ENCODE assay signal across 7 mouse cellular contexts in genomic region chr17:32389101-32389659, GRCm38 (mm10). TPM values are rescaled to one million over a fixed set of nuclear protein-coding genes. Genes with fewer than 3 reads are reported as not detected.
A peak's percentile ranks its signal among the peaks of the same experiment; 100 is the strongest.
DNase-seq lines count a peak whose midpoint lies in the region; ATAC-seq lines count a peak whose summit lies in the region.

Wiz (minus strand) TSS chr17:32389439.

- under 1% methylated on average over 43 of the region's 44 CpGs for WGBS in embryonic facial prominence, embryonic 10.5 days
- 0% methylated on average over 30 of the region's 44 CpGs for WGBS in limb, embryonic 10.5 days
- WGBS in midbrain, embryonic 13.5 days = 0% methylated on average over 18 of the region's 44 CpGs

- H3K27me3 ChIP-seq in embryonic facial prominence, embryonic 10.5 days (replicated peaks; ENCODE audit: low read depth, poor library complexity, severe bottlenecking) = peaks cover 47% of the 10 kb centered on the region
- peaks cover 42% of the 10 kb centered on the region for H3K27me3 ChIP-seq in limb, embryonic 10.5 days (ENCODE audit: low read depth, poor library complexity, severe bottlenecking)
- H3K27me3 ChIP-seq in midbrain, embryonic 13.5 days = peaks cover 36% of the 10 kb centered on the region

- peak within 1 kb of the TSS; percentile 91 for H3K27ac ChIP-seq in embryonic facial prominence, embryonic 10.5 days (replicated peaks)
- H3K27ac ChIP-seq in limb, embryonic 10.5 days = peak within 1 kb of the TSS; percentile 93
- H3K27ac ChIP-seq in midbrain, embryonic 13.5 days = peak within 1 kb of the TSS; percentile 82

- H3K4me1 ChIP-seq in embryonic facial prominence, embryonic 10.5 days = peaks cover 33% of the 10 kb centered on the region
- peaks cover 27% of the 10 kb centered on the region for H3K4me1 ChIP-seq in limb, embryonic 10.5 days
- peaks cover 21% of the 10 kb centered on the region for H3K4me1 ChIP-seq in midbrain, embryonic 13.5 days (replicated peaks)

- peak within 1 kb of the TSS; percentile 86 for H3K4me3 ChIP-seq in embryonic facial prominence, embryonic 10.5 days
- peak within 1 kb of the TSS; percentile 81 for H3K4me3 ChIP-seq in limb, embryonic 10.5 days
- peak within 1 kb of the TSS; percentile 84 for H3K4me3 ChIP-seq in midbrain, embryonic 13.5 days (replicated peaks)

- H3K4me2 ChIP-seq in midbrain, embryonic 13.5 days (replicated peaks) = peak within 1 kb of the TSS; percentile 92

- ATAC-seq in granulocyte monocyte progenitor cell, adult 5-6 weeks (replicated peaks; ENCODE audit: poor library complexity, severe bottlenecking) = peak; percentile 79
- ATAC-seq in midbrain, embryonic 13.5 days = peak; percentile 90

- H3K36me3 ChIP-seq in embryonic facial prominence, embryonic 10.5 days (replicated peaks) = peaks cover 12% of the 10 kb centered on the region
- H3K36me3 ChIP-seq in limb, embryonic 10.5 days = peaks cover 10% of the 10 kb centered on the region; the same call in 1 of the 2 replicates
- H3K36me3 ChIP-seq in midbrain, embryonic 13.5 days = peaks cover 29% of the 10 kb centered on the region

- H3K9ac ChIP-seq in midbrain, embryonic 13.5 days (replicated peaks) = peak within 1 kb of the TSS; percentile 91

- peak; percentile 97 for DNase-seq in adrenal gland, postnatal 10 days
- peak; percentile 96 for DNase-seq in embryonic facial prominence, embryonic 10.5 days (ENCODE audit: low spot score)
- DNase-seq in kidney, adult 11 months = peak; percentile 95
- peak; percentile 93 for DNase-seq in limb, embryonic 10.5 days (ENCODE audit: low spot score)
- peak; percentile 77 for DNase-seq in spleen, adult 12 weeks (ENCODE audit: low spot score)

- no peaks in the 10 kb centered on the region for H3K9me3 ChIP-seq in embryonic facial prominence, embryonic 10.5 days
- no peaks in the 10 kb centered on the region for H3K9me3 ChIP-seq in limb, embryonic 10.5 days (replicated peaks)
- H3K9me3 ChIP-seq in midbrain, embryonic 13.5 days = no peaks in the 10 kb centered on the region

RNA-seq across cellular contexts. Expression of gene Wiz, which starts in this region (rescaled TPM):
- 10 to 100 TPM; 38.3 to 44.9 TPM for total RNA-seq in adrenal gland, postnatal 10 days (2021)
- 35.1 and 35.2 TPM in 2 replicates for polyA plus RNA-seq in embryonic facial prominence, embryonic 10.5 days (2016; fragmentation: Nextera tagmentation; extraction: Ambion mirVana)
- 33.7 and 36.7 TPM in 2 replicates for total RNA-seq in granulocyte monocyte progenitor cell, adult 5-6 weeks (2014; fragmentation: Nextera tagmentation)
- 4.7 and 5.5 TPM in 2 replicates for total RNA-seq in granulocyte monocyte progenitor cell, adult 5-6 weeks (2017)
- 36.7 and 37.2 TPM in 2 replicates for polyA plus RNA-seq in limb, embryonic 10.5 days (2016; fragmentation: Nextera tagmentation; extraction: Ambion mirVana)
- 33.7 and 36.4 TPM in 2 replicates for polyA plus RNA-seq in midbrain, embryonic 13.5 days (2015; fragmentation: Nextera tagmentation; extraction: Ambion mirVana)

Comparison
In these comparisons a context has a peak if more than half of its experiments do, and no peak if none do; other contexts are left out.
1. Peak in every context shown above with its lines: DNase-seq, ATAC-seq, H3K4me3 ChIP-seq and H3K27ac ChIP-seq.